Mouse (Mus musculus) megakaryocyte, embryonic 14.5 days (primary cell): ENCODE measurements around the gene Gpx3. TPM values are rescaled to one million over a fixed set of nuclear protein-coding genes. Genes with fewer than 3 reads are reported as not detected.
A peak's percentile ranks its signal among the peaks of the same experiment; 100 is the strongest.

Experiments used
- H3K27me3 ChIP-seq: replicated peaks from 2 replicates; pipeline ENCODE3; 2012; ENCODE audit warnings: inconsistent platforms
- H3K36me3 ChIP-seq: replicated peaks from 2 replicates; pipeline ENCODE3; 2012; ENCODE audit warnings: low read length, inconsistent platforms, mixed read lengths
- H3K4me1 ChIP-seq: 2 replicates; pipeline ENCODE4 v1.6.1; 2012; ENCODE audit warnings: inconsistent platforms
- H3K4me3 ChIP-seq: replicated peaks from 2 replicates; pipeline ENCODE3; 2012; ENCODE audit warnings: moderate library complexity, mild to moderate bottlenecking, inconsistent platforms
- H3K9me3 ChIP-seq: 2 replicates; pipeline ENCODE4 v1.6.1; 2012; ENCODE audit warnings: inconsistent platforms
- FLI1 ChIP-seq: IDR thresholded peaks from 2 replicates; pipeline ENCODE4 v1.6.1; 2012; ENCODE audit warnings: low read length, inconsistent platforms, mixed read lengths
- GATA1 ChIP-seq: IDR thresholded peaks from 3 replicates; pipeline ENCODE4 v1.6.1; 2012; ENCODE audit warnings: mixed read lengths, low read length, inconsistent platforms, borderline replicate concordance
- polyA plus RNA-seq: library from polyadenylated mRNA; stranded (reverse); fragments of >175 nt; gene quantifications from 2 replicates; pipeline ENCODE4 v1.2.3, GENCODE M21; 2012; ENCODE audit warnings: low replicate concordance; ENCODE audit not compliant: insufficient read depth

Gene Gpx3
- polyA plus RNA-seq, 1 experiment, result 34.2 TPM

- peaks cover 3% of the 10 kb centered on the region for H3K4me1 ChIP-seq
- TF ChIP-seq GATA1 (no peak), FLI1 (no peak)
Measured at GRCm38 (mm10) chr11:54897470-54897869, 4.8 kb upstream of the Gpx3 start.

GRCm38 (mm10) chr11:54899657-54900056, 2.6 kb upstream of the Gpx3 start:
- Histone ChIP-seq H3K27me3 (peaks cover 43% of the 10 kb centered on the region), H3K4me3 (no peak overlapping the region), H3K9me3 (no peaks in the 10 kb centered on the region), H3K36me3 (no peaks in the 10 kb centered on the region), H3K4me1 (peaks cover 24% of the 10 kb centered on the region)
- TF ChIP-seq FLI1 (no peak), GATA1 (no peak)

More at GRCm38 (mm10) chr11:54897470-54897869, 4.8 kb upstream of the Gpx3 start:
- Histone ChIP-seq H3K4me3 (no peak overlapping the region), H3K36me3 (no peaks in the 10 kb centered on the region), H3K27me3 (peaks cover 27% of the 10 kb centered on the region), H3K9me3 (no peaks in the 10 kb centered on the region; the same call in 1 of the 2 replicates)

GRCm38 (mm10) chr11:54903339-54903738, 1.1 kb downstream of the Gpx3 start:
- Histone ChIP-seq H3K9me3 (no peaks in the 10 kb centered on the region), H3K36me3 (peaks cover 7% of the 10 kb centered on the region), H3K4me1 (peaks cover 32% of the 10 kb centered on the region), H3K27me3 (peaks cover 37% of the 10 kb centered on the region), H3K4me3 (peak overlapping the region; percentile 28)
- TF ChIP-seq FLI1 (no peak), GATA1 (no peak)

- peaks cover 15% of the 10 kb centered on the region for H3K36me3 ChIP-seq
- H3K9me3 ChIP-seq, result no peaks in the 10 kb centered on the region
- H3K4me1 ChIP-seq, result peaks cover 32% of the 10 kb centered on the region
- TF ChIP-seq FLI1, result no peak
- peaks cover 37% of the 10 kb centered on the region for H3K27me3 ChIP-seq
- H3K4me3 ChIP-seq, result no peak overlapping the region
Measured at GRCm38 (mm10) chr11:54903940-54904706, 1.9 kb downstream of the Gpx3 start.

GRCm38 (mm10) chr11:54905086-54905485, 2.8 kb downstream of the Gpx3 start:
- Histone ChIP-seq H3K4me1 (peaks cover 32% of the 10 kb centered on the region), H3K4me3 (no peak overlapping the region), H3K27me3 (peaks cover 30% of the 10 kb centered on the region), H3K36me3 (peaks cover 24% of the 10 kb centered on the region), H3K9me3 (no peaks in the 10 kb centered on the region)
- TF ChIP-seq GATA1 (no peak), FLI1 (no peak)

GRCm38 (mm10) chr11:54905931-54906330, 3.7 kb downstream of the Gpx3 start:
- H3K36me3 ChIP-seq, result peaks cover 33% of the 10 kb centered on the region
- H3K9me3 ChIP-seq, result no peaks in the 10 kb centered on the region
- TF ChIP-seq FLI1, result no peak
- TF ChIP-seq GATA1, result no peak
- H3K4me3 ChIP-seq, result no peak overlapping the region
- peaks cover 28% of the 10 kb centered on the region for H3K27me3 ChIP-seq
- H3K4me1 ChIP-seq, result peaks cover 32% of the 10 kb centered on the region

GRCm38 (mm10) chr11:54906466-54906865, 4.2 kb downstream of the Gpx3 start:
- Histone ChIP-seq H3K27me3 (peaks cover 27% of the 10 kb centered on the region), H3K4me3 (no peak overlapping the region), H3K4me1 (peaks cover 32% of the 10 kb centered on the region), H3K9me3 (no peaks in the 10 kb centered on the region), H3K36me3 (peaks cover 38% of the 10 kb centered on the region)
- TF ChIP-seq GATA1 (no peak), FLI1 (no peak)

- H3K4me3 ChIP-seq, result no peak overlapping the region
- peaks cover 32% of the 10 kb centered on the region for H3K4me1 ChIP-seq
- peaks cover 21% of the 10 kb centered on the region for H3K27me3 ChIP-seq
- H3K36me3 ChIP-seq, result peaks cover 46% of the 10 kb centered on the region
- TF ChIP-seq GATA1, result no peak
- TF ChIP-seq FLI1, result no peak
- no peaks in the 10 kb centered on the region for H3K9me3 ChIP-seq
Measured at GRCm38 (mm10) chr11:54907259-54907658, 5.0 kb downstream of the Gpx3 start.

GRCm38 (mm10) chr11:54909273-54909672, 7.0 kb downstream of the Gpx3 start:
- TF ChIP-seq GATA1, result no peak
- no peak for TF ChIP-seq FLI1

GRCm38 (mm10) chr11:54910081-54910665, 7.9 kb downstream of the Gpx3 start:
- Histone ChIP-seq H3K36me3 (peaks cover 75% of the 10 kb centered on the region), H3K4me1 (peaks cover 8% of the 10 kb centered on the region; the same call in 1 of the 2 replicates), H3K9me3 (no peaks in the 10 kb centered on the region), H3K27me3 (no peaks in the 10 kb centered on the region), H3K4me3 (no peak overlapping the region)
- no peak for TF ChIP-seq FLI1
- TF ChIP-seq GATA1, result no peak

More at GRCm38 (mm10) chr11:54909273-54909672, 7.0 kb downstream of the Gpx3 start:
- H3K4me1 ChIP-seq, result peaks cover 12% of the 10 kb centered on the region
- no peaks in the 10 kb centered on the region for H3K9me3 ChIP-seq
- H3K27me3 ChIP-seq, result peaks cover 2% of the 10 kb centered on the region
- no peak overlapping the region for H3K4me3 ChIP-seq
- H3K36me3 ChIP-seq, result peaks cover 66% of the 10 kb centered on the region
